Mouse (Mus musculus) spleen, adult 2 months (tissue): ENCODE data around the gene Txn2.

Experiments used
- CTCF ChIP-seq: fragments of 200-500 bp; IDR thresholded peaks from 2 replicates; pipeline ENCODE4 v1.5.1; 2011; ENCODE audit warnings: mild to moderate bottlenecking, inconsistent platforms; ENCODE audit not compliant: insufficient read depth, insufficient read length, insufficient replicate concordance; ENCODE audit errors: extremely low read depth
- POLR2A ChIP-seq: fragments of 200-500 bp; IDR thresholded peaks from 2 replicates; pipeline ENCODE4 v1.6.1; 2011; ENCODE audit warnings: low read depth, low read length, inconsistent platforms

DNA sequence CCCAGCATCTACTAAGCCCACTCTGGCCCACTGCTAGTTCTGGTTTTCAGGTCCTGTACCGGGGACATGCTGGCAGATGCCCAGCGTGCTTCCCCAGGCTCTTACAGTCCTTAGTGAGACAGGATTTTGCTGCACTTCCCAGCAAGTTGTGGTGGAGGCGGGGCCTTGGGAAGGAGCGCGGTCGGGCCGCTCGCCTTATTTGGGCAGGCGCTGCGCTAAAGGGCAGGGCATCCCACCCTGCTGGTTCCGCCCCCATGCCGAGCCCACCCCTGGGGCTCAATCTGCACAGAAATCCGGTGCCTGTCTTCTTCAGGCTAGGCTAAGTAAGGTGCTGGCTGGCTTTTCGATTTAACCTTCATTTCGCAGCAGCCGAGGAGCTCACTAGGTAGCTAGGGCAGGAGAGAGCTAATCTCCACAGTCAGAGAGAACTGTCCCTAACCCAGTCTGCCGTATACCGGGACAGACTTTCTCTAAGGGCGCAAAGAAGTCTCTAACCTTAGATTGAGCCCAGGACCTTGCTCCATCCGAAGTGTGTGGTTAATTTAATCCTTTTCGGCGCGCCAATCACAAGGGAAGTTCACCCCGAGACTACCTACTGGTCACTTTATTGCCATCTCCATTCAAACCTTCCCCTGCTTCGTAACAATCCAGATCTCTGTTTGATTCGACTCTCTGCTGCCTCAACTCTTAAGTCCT is 23.4 kb downstream of the Txn2 start:
- no peak for TF ChIP-seq POLR2A
- TF ChIP-seq CTCF: no peak
